Mouse (Mus musculus) testis, adult 2 months (tissue): Measurements from ENCODE around the gene Rgs3. TPM values are rescaled to one million over a fixed set of nuclear protein-coding genes. Genes with fewer than 3 reads are reported as not detected.

ENCODE experiments used
- H3K27ac ChIP-seq: fragments of 200-500 bp; 2 replicates; pipeline ENCODE4 v1.5.1; 2012; ENCODE audit warnings: low read depth, low read length; ENCODE audit not compliant: control insufficient read depth, insufficient read depth
- H3K27me3 ChIP-seq: fragments of 200-500 bp; 2 replicates; pipeline ENCODE4 v1.6.1; 2012; ENCODE audit warnings: mild to moderate bottlenecking, low read length, moderate library complexity; ENCODE audit not compliant: control insufficient read depth, insufficient read depth
- H3K36me3 ChIP-seq: fragments of 200-500 bp; 2 replicates; pipeline ENCODE4 v1.6.1; 2012; ENCODE audit warnings: mild to moderate bottlenecking, low read length; ENCODE audit not compliant: control insufficient read depth, insufficient read depth
- H3K4me1 ChIP-seq: fragments of 200-500 bp; 2 replicates; pipeline ENCODE4 v1.6.1; 2012; ENCODE audit warnings: low read length; ENCODE audit not compliant: control insufficient read depth, insufficient read depth
- H3K4me3 ChIP-seq: fragments of 200-500 bp; 2 replicates; pipeline ENCODE4 v1.5.1; 2012; ENCODE audit warnings: low read depth, mild to moderate bottlenecking, low read length, moderate library complexity, mixed read lengths; ENCODE audit not compliant: control insufficient read depth
- CTCF ChIP-seq: fragments of 200-500 bp; IDR thresholded peaks from 2 replicates; pipeline ENCODE4 v1.5.1; 2012; ENCODE audit warnings: low read depth, mild to moderate bottlenecking, inconsistent platforms, low read length, moderate library complexity; ENCODE audit not compliant: control insufficient read depth, insufficient read depth, insufficient replicate concordance
- POLR2A ChIP-seq: fragments of 200-500 bp; IDR thresholded peaks from 2 replicates; pipeline ENCODE4 v1.6.1; 2012; ENCODE audit warnings: low read depth, mild to moderate bottlenecking, inconsistent platforms, low read length, moderate library complexity; ENCODE audit not compliant: control insufficient read depth
- polyA plus RNA-seq: library from polyadenylated mRNA; depleted of rRNA; stranded (reverse); fragments of >200 nt; gene quantifications from 2 replicates; pipeline ENCODE4 v1.2.3, GENCODE M21; 2012

Gene Rgs3
- polyA plus RNA-seq, 1 experiment, result 65.5 TPM

- Histone ChIP-seq H3K27me3 (no peaks in the 10 kb centered on the region), H3K4me3 (no peak overlapping the region), H3K36me3 (no peaks in the 10 kb centered on the region), H3K4me1 (peaks cover 2% of the 10 kb centered on the region; the same call in 1 of the 2 replicates), H3K27ac (no peak overlapping the region)
- no peak for TF ChIP-seq POLR2A
- no peak for TF ChIP-seq CTCF
These were observed 113.9 kb downstream of the Rgs3 start for GRCm38 (mm10) chr4:62673531-62674030.

- Histone ChIP-seq H3K27me3 (no peaks in the 10 kb centered on the region), H3K27ac (no peak overlapping the region), H3K4me1 (peaks cover 2% of the 10 kb centered on the region; the same call in 1 of the 2 replicates), H3K4me3 (no peak overlapping the region), H3K36me3 (no peaks in the 10 kb centered on the region)
- no peak for TF ChIP-seq CTCF
- no peak for TF ChIP-seq POLR2A
These were observed 114.7 kb downstream of the Rgs3 start for GRCm38 (mm10) chr4:62674031-62674995.

DNA sequence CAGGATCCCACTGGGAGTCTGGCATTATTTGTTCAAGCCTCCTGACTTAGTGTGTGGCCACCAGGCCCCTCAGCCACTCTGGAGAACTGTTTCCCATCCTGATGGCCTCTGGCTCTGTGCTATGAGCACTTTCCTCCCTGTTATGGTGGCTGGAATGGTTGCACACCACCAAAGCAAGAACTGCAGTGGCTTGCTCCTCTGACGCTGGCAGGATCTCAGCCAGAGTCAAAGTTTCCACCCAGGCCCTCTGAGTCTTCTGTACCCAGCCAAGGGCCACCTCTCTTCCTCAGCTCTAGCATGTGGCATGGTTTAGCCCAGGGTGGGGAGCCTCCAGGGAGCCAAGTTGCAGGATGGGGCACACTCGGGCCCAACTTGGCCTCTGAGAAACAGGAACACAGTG is 115.7 kb downstream of the Rgs3 start:
- no peak overlapping the region for H3K27ac ChIP-seq
- TF ChIP-seq POLR2A, result no peak
- TF ChIP-seq CTCF, result no peak
- H3K4me3 ChIP-seq, result no peak overlapping the region
- H3K36me3 ChIP-seq, result no peaks in the 10 kb centered on the region
- H3K4me1 ChIP-seq, result peaks cover 2% of the 10 kb centered on the region; the same call in 1 of the 2 replicates
- H3K27me3 ChIP-seq, result no peaks in the 10 kb centered on the region

DNA sequence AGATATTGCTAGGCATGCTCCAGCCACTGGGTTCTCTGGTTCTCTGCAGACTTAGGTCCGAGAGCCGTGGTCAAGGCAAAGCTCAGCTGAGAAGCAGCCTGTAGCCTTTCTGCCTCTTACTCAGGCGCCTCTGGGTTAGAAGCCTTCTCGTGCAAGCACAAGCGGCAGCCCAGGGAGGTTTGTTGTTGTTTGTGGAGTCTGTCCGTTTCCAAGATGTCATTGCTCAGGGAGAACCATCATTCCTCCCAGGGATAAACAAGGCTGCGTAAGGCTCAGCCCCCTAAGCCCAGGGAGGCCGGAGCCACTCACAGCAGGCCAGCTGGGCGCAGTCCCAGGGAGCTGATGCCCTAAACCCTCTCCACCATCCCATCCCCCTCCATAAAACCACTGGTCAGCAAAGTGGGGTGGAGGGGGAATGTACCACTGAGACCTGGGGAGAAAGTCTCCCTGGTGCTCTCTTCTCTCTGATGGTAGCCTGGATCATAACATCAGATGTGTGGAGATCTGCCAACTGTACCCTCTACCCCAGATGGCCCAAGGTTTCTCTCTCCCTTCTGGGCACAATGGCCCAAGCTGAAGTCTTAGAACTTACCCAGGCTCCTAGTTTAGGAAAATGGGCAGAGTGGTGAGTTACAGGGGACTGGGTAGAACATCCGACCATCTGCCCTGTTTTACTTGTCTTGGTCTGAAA is 117.5 kb downstream of the Rgs3 start:
- H3K27ac ChIP-seq, result no peak overlapping the region
- peaks cover 2% of the 10 kb centered on the region; the same call in 1 of the 2 replicates for H3K4me1 ChIP-seq
- no peaks in the 10 kb centered on the region for H3K27me3 ChIP-seq
- TF ChIP-seq POLR2A, result no peak
- TF ChIP-seq CTCF, result no peak
- no peaks in the 10 kb centered on the region for H3K36me3 ChIP-seq
- H3K4me3 ChIP-seq, result no peak overlapping the region

- Histone ChIP-seq H3K4me3 (no peak overlapping the region), H3K27ac (no peak overlapping the region), H3K27me3 (no peaks in the 10 kb centered on the region), H3K4me1 (no peaks in the 10 kb centered on the region), H3K36me3 (no peaks in the 10 kb centered on the region)
- TF ChIP-seq POLR2A, result no peak
- TF ChIP-seq CTCF, result no peak
These were observed 119.5 kb downstream of the Rgs3 start for GRCm38 (mm10) chr4:62679157-62679556.

DNA sequence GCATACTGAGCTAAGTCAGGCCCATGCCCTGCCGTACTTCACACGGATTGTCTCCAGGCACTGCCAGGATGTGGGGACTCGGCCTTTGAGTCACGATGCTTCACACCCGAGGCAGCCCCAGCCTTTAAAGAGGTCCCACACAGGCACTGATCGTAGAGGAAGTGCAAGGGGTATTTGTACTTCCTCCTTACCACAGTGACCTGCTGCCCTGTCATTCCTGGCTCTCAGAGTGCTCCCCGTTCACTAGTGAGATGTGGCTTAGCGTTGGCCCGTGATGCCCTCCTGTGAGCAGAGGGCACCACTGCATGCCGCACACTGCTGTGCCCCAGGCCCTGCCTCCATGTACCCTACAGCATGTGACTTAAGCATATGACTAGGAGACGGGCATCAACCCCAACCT is 121.8 kb downstream of the Rgs3 start:
- Histone ChIP-seq H3K36me3 (no peaks in the 10 kb centered on the region), H3K4me3 (no peak overlapping the region), H3K27ac (no peak overlapping the region), H3K4me1 (no peaks in the 10 kb centered on the region), H3K27me3 (no peaks in the 10 kb centered on the region)
- TF ChIP-seq POLR2A (no peak), CTCF (no peak)

DNA sequence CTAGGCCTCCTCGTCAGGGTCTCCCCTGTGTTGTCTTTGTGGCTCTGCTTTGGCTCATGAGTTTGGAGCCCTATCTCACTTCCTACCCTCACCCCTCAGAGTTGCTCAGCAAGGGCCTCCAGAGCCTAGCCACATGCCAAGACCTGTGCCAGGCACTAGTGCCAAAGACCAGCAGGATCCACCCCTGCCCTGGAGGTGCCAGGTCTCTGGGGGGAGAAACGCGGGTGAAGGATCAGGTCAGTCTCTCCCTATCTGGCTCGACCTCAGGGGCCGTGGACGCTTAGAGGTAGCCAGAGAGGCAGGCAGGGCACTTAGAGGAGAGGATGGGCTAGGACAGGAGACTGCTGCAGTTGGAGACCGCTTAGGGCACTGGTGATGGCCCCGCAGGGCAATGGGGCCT is 122.7 kb downstream of the Rgs3 start:
- H3K27me3 ChIP-seq, result no peaks in the 10 kb centered on the region
- no peaks in the 10 kb centered on the region for H3K36me3 ChIP-seq
- no peak overlapping the region for H3K27ac ChIP-seq
- no peak for TF ChIP-seq CTCF
- no peak for TF ChIP-seq POLR2A
- H3K4me3 ChIP-seq, result no peak overlapping the region
- H3K4me1 ChIP-seq, result no peaks in the 10 kb centered on the region
